Mouse (Mus musculus): ENCODE measurements around the gene Zbtb12. TPM values are rescaled to one million over a fixed set of nuclear protein-coding genes. Genes with fewer than 3 reads are reported as not detected.
"Not testable (repeated sequence)": the region's sequence is repeated elsewhere in the genome, so short reads cannot be mapped to it uniquely, and the experiment has no call there.

Zbtb12 gene
- polyA plus RNA-seq, 1 experiment from 2014 or later: 7.8 TPM

DNA sequence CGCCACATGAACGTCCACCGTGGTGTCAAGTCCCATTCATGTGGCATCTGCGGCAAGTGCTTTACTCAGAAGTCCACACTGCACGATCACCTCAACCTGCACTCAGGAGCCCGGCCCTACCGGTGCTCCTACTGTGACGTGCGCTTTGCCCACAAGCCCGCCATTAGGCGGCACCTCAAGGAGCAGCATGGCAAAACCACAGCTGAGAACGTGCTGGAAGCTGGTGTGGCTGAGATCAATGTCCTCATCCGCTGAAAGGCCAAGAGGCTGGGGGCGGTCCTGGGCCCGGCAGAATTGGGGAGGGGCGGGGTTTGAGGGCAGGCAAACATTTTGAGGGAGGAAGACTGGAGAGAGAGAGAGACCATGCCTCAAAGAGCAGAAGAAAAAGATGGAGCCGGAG lies 17.1 kb downstream of the Zbtb12 start:
- no peak overlapping the region for H3K9ac ChIP-seq
- H3K27me3 ChIP-seq: no peaks in the 10 kb centered on the region
- ATAC-seq: no peak
- 0 out of 2 replicates have a peak overlapping the region, but pooled peaks have one; percentile 79 for H3K4me3 ChIP-seq
- H3K27ac ChIP-seq: peak overlapping the region; percentile 91; the same call in 1 of the 2 replicates
- H3K9me3 ChIP-seq (replicated peaks): no peaks in the 10 kb centered on the region
- peaks cover 55% of the 10 kb centered on the region for H3K4me1 ChIP-seq
- H3K4me2 ChIP-seq: peak overlapping the region; percentile 82
- H3K36me3 ChIP-seq (ENCODE audit: poor library complexity, severe bottlenecking): peaks cover 16% of the 10 kb centered on the region
- WGBS: 83% methylated on average over 17 of the region's 17 CpGs

GRCm38 (mm10) chr17:34897373-34898159 lies 18.3 kb downstream of the Zbtb12 start:
- peaks cover 27% of the 10 kb centered on the region for H3K36me3 ChIP-seq (ENCODE audit: poor library complexity, severe bottlenecking)
- H3K27me3 ChIP-seq: no peaks in the 10 kb centered on the region
- peak overlapping the region; percentile 82 for H3K4me2 ChIP-seq
- 14% methylated on average over 10 of the region's 10 CpGs for WGBS
- peak overlapping the region; percentile 99 for H3K9ac ChIP-seq
- ATAC-seq: no peak
- peak overlapping the region; percentile 96 for H3K27ac ChIP-seq
- peaks cover 57% of the 10 kb centered on the region for H3K4me1 ChIP-seq
- H3K9me3 ChIP-seq (replicated peaks): no peaks in the 10 kb centered on the region
- H3K4me3 ChIP-seq: peak overlapping the region; percentile 96

- Histone ChIP-seq H3K4me1 (peaks cover 57% of the 10 kb centered on the region), H3K4me2 (peak within 1 kb of the TSS; percentile 82), H3K27ac (peak within 1 kb of the TSS; percentile 96), H3K36me3 (ENCODE audit: poor library complexity, severe bottlenecking) (peaks cover 33% of the 10 kb centered on the region), H3K9ac (peak within 1 kb of the TSS; percentile 99), H3K9me3 (replicated peaks) (no peaks in the 10 kb centered on the region), H3K27me3 (no peaks in the 10 kb centered on the region), H3K4me3 (peak within 1 kb of the TSS; percentile 96)
- WGBS: 0% methylated on average over 27 of the region's 44 CpGs
- ATAC-seq: peak; percentile 22
Observed at GRCm38 (mm10) chr17:34898160-34898586, 18.9 kb downstream of the Zbtb12 start, which contains the start of the genes C2 and Ehmt2. C2 (minus strand) TSS chr17:34898265. Ehmt2 (plus strand) TSS chr17:34898469.

GRCm38 (mm10) chr17:34898706-34899052 lies 19.4 kb downstream of the Zbtb12 start:
- H3K27me3 ChIP-seq: no peaks in the 10 kb centered on the region
- peaks cover 38% of the 10 kb centered on the region for H3K36me3 ChIP-seq (ENCODE audit: poor library complexity, severe bottlenecking)
- peak overlapping the region; percentile 82 for H3K4me2 ChIP-seq
- H3K27ac ChIP-seq: peak overlapping the region; percentile 96
- H3K9me3 ChIP-seq (replicated peaks): no peaks in the 10 kb centered on the region
- 0% methylated on average over 6 of the region's 47 CpGs for WGBS
- peak overlapping the region; percentile 96 for H3K4me3 ChIP-seq
- H3K4me1 ChIP-seq: peaks cover 53% of the 10 kb centered on the region
- ATAC-seq: peak; percentile 22; the same call in 1 of the 2 replicates
- peak overlapping the region; percentile 99 for H3K9ac ChIP-seq

- H3K4me2 ChIP-seq: peak overlapping the region; percentile 82
- no peaks in the 10 kb centered on the region for H3K9me3 ChIP-seq (replicated peaks)
- ATAC-seq: peak; percentile 3; the same call in 1 of the 2 replicates
- WGBS: 1% methylated on average over 34 of the region's 45 CpGs
- peaks cover 51% of the 10 kb centered on the region for H3K4me1 ChIP-seq
- no peaks in the 10 kb centered on the region for H3K27me3 ChIP-seq
- H3K4me3 ChIP-seq: peak overlapping the region; percentile 96
- H3K36me3 ChIP-seq (ENCODE audit: poor library complexity, severe bottlenecking): peaks cover 44% of the 10 kb centered on the region
- H3K27ac ChIP-seq: peak overlapping the region; percentile 96
- H3K9ac ChIP-seq: peak overlapping the region; percentile 99
Observed at GRCm38 (mm10) chr17:34899053-34899889, 20.0 kb downstream of the Zbtb12 start.

DNA sequence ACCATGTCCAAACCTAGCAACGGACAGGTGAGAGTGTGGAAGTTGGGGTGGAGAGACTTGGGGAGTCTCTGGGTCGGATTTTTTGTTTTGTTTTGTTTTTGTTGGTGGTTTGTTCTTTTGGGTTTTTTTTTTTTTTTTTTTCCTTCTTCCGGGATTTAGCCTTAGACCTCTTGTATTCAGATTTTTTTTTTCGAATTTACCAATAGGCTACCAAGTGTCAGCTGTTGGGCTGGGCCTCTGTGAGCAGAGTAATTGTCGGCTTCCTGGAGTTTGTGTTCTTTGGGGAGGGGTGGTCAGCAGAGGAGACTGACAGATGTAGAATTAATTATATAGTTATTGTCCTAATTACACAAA lies 20.6 kb downstream of the Zbtb12 start:
- ATAC-seq: no peak
- 0% methylated on average over 5 of the region's 5 CpGs for WGBS

GRCm38 (mm10) chr17:34900826-34901225 lies 21.5 kb downstream of the Zbtb12 start:
- not testable (repeated sequence) for ATAC-seq; H3K27me3 ChIP-seq; H3K9me3 ChIP-seq (replicated peaks); H3K9ac ChIP-seq; H3K27ac ChIP-seq
- peaks cover 55% of the 10 kb centered on the region for H3K36me3 ChIP-seq (ENCODE audit: poor library complexity, severe bottlenecking)
- peaks cover 41% of the 10 kb centered on the region for H3K4me1 ChIP-seq
- H3K4me3 ChIP-seq: 0 out of 2 replicates have a peak overlapping the region, but pooled peaks have one; percentile 96
- peak overlapping the region; percentile 82 for H3K4me2 ChIP-seq

More for the DNA sequence above, 20.6 kb downstream of the Zbtb12 start:
- peak overlapping the region; percentile 96 for H3K27ac ChIP-seq
- peaks cover 51% of the 10 kb centered on the region for H3K4me1 ChIP-seq
- peaks cover 50% of the 10 kb centered on the region for H3K36me3 ChIP-seq (ENCODE audit: poor library complexity, severe bottlenecking)
- H3K4me3 ChIP-seq: peak overlapping the region; percentile 96
- no peaks in the 10 kb centered on the region for H3K27me3 ChIP-seq
- peak overlapping the region; percentile 82 for H3K4me2 ChIP-seq
- H3K9me3 ChIP-seq (replicated peaks): no peaks in the 10 kb centered on the region
- H3K9ac ChIP-seq: peak overlapping the region; percentile 99

DNA sequence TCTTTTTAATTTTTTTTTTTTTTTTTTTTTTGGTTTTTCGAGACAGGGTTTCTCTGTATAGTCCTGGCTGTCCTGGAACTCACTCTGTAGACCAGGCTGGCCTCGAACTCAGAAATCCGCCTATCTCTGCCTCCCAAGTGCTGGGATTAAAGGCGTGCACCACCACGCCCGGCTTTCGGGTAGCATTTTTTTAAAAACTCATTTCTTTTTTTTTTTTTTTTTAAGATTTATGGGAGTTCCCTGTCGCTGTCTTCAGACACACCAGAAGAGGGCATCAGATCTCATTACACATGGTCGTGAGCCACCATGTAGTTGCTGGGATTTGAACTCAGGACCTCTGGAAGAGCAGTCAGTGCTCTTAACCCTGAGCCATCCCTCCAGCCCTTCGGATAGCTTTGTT lies 22.7 kb downstream of the Zbtb12 start:
- 94% methylated on average over 9 of the region's 10 CpGs for WGBS
- Histone ChIP-seq H3K4me1 (peaks cover 30% of the 10 kb centered on the region), H3K36me3 (ENCODE audit: poor library complexity, severe bottlenecking) (peaks cover 59% of the 10 kb centered on the region)
- not testable (repeated sequence) for H3K27me3 ChIP-seq; ATAC-seq; H3K9me3 ChIP-seq (replicated peaks); H3K9ac ChIP-seq; H3K4me2 ChIP-seq; H3K27ac ChIP-seq; H3K4me3 ChIP-seq

DNA sequence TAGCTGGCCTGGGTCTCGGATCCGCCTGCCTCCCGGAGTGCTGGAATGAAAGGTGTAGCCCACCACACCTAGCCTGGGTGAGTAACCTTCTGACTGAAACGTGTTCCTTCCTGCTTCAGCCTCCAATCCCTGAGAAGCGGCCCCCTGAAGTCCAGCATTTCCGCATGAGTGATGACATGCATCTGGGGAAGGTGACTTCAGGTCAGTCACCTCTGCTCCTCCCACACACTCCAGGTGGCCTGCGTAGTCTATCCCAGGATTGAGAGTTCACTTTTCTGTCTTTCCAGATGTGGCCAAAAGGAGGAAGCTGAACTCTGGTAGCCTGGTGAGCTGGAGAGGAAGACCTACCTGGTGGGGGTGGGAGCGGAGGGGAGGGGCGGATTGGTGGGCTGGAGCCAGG lies 23.6 kb downstream of the Zbtb12 start:
- Histone ChIP-seq H3K27ac (no peak overlapping the region), H3K9ac (no peak overlapping the region), H3K27me3 (no peaks in the 10 kb centered on the region), H3K4me1 (peaks cover 20% of the 10 kb centered on the region), H3K4me3 (no peak overlapping the region), H3K36me3 (ENCODE audit: poor library complexity, severe bottlenecking) (peaks cover 68% of the 10 kb centered on the region), H3K4me2 (no peak overlapping the region), H3K9me3 (replicated peaks) (no peaks in the 10 kb centered on the region)
- 90% methylated on average over 9 of the region's 9 CpGs for WGBS
- no peak for ATAC-seq

GRCm38 (mm10) chr17:34910982-34911381 lies 31.7 kb downstream of the Zbtb12 start:
- Histone ChIP-seq H3K9ac (no peak overlapping the region), H3K4me2 (no peak overlapping the region), H3K4me1 (no peaks in the 10 kb centered on the region), H3K36me3 (ENCODE audit: poor library complexity, severe bottlenecking) (peaks cover 85% of the 10 kb centered on the region), H3K9me3 (replicated peaks) (no peaks in the 10 kb centered on the region), H3K27me3 (no peaks in the 10 kb centered on the region), H3K27ac (no peak overlapping the region), H3K4me3 (no peak overlapping the region)
- 91% methylated on average over 10 of the region's 10 CpGs for WGBS
- ATAC-seq: no peak

- Histone ChIP-seq H3K36me3 (ENCODE audit: poor library complexity, severe bottlenecking) (peaks cover 76% of the 10 kb centered on the region), H3K4me2 (no peak overlapping the region), H3K4me3 (no peak overlapping the region), H3K9me3 (replicated peaks) (no peaks in the 10 kb centered on the region), H3K27ac (no peak overlapping the region), H3K9ac (no peak overlapping the region), H3K4me1 (no peaks in the 10 kb centered on the region), H3K27me3 (no peaks in the 10 kb centered on the region)
- peak; percentile 74 for ATAC-seq
- WGBS: 49% methylated on average over 5 of the region's 5 CpGs
Observed at GRCm38 (mm10) chr17:34911945-34912351, 32.7 kb downstream of the Zbtb12 start.
